Mouse (Mus musculus) yolk sac, embryonic 10.5 days (tissue): ENCODE results near the gene Prr15l.

ENCODE experiments used
- DNase-seq: peaks from one replicate; pipeline ENCODE4 v3.0.0-alpha.2; 2017; ENCODE audit warnings: low spot score

Prr15l gene

GRCm38 (mm10) chr11:96919003-96919402 lies 8.9 kb upstream of the Prr15l start:
- no peak for DNase-seq

GRCm38 (mm10) chr11:96924861-96925260 lies 3.0 kb upstream of the Prr15l start:
- DNase-seq = no peak

DNA sequence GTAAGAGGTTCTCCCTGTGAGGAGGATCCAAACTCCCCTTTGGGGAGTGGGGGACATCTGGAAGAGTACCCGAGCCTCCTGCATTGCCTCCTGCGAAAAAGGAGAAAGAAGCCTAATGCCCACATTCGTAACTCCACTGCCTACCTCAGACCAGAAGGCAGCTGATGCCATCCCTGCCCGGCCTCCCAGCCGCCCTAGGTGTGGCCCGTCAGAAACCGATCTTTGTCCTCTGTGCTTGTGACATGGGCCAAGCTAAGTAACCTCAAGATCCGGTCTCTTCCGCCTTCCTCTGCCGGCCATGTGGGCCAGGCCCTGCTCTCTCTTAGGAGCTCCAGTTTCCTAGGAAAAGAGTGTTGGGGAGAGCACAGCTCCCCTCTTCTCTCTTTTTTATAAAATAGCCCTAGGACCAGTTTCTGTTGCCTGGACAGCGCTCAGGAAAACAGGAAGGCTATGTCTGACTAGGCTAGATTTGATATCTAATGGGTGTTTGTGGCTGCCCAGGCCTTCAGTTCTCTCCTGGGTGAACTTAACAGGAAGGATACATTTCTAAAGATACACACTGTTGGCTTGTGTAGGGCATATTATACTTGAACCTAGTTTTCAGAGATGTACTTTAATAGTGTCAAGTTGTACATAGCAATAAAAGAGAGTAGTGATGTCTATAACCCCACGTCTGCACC lies 2.3 kb upstream of the Prr15l start:
- no peak for DNase-seq

GRCm38 (mm10) chr11:96926587-96926986 lies 1.3 kb upstream of the Prr15l start:
- DNase-seq = no peak

DNA sequence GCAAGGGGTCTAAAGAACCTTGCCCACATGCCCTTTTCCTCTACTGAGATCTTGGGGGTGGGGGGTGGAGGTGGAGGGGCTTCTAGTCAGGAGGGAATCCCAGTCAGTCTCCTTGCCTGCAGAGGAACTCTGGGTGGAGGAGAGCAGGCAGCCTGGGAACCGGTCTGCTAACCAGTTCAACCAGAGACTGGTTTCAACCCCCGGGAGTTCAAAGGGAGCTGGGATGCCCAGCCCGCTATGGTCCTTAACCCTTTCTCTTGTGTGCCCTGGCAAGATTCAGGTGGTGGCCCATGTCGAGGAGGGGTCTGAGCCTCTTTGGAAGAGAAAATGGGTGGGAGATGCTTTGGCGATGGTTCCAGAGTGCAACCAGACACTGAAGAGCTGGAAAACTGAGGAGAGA lies 787 bp downstream of the Prr15l start:
- DNase-seq = no peak

- no peak for DNase-seq
Measured at GRCm38 (mm10) chr11:96929096-96929765, 1.3 kb downstream of the Prr15l start.

- no peak for DNase-seq
Measured at GRCm38 (mm10) chr11:96929766-96930331, 1.9 kb downstream of the Prr15l start.

DNA sequence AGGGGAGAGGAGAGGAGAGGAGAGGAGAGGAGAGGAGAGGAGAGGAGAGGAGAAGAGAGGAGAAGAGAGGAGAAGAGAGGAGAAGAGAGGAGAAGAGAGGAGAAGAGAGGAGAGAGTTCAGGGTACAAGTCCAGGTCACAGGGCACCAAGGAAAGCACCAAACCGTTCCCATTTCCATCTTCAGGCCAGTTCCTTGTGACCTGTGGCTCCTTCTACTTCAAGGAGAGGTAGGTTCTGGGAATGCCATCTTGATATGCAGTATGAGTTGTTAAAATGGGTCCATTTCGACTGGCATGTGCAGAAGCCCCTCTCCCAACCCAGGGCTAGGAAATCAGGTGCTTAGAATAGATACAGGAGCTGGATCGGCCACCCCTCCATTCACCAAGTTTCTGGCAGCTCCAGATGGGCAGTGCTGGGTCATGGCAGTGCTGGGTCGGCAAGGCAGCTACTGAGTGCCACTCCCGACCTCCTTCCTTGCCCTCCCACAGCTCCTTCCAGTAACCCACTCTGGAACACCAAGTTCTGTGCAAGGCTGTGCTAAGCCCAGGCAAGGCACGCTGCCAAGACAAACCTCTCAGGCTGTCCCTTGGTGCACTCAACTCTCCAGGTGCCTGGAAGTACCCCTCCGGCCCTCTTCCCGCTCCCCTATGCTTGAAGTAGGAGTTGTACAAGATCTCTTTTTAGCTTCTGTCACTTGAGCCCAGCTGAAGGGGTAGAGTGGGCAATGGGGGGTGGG lies 3.6 kb downstream of the Prr15l start:
- DNase-seq = no peak

DNA sequence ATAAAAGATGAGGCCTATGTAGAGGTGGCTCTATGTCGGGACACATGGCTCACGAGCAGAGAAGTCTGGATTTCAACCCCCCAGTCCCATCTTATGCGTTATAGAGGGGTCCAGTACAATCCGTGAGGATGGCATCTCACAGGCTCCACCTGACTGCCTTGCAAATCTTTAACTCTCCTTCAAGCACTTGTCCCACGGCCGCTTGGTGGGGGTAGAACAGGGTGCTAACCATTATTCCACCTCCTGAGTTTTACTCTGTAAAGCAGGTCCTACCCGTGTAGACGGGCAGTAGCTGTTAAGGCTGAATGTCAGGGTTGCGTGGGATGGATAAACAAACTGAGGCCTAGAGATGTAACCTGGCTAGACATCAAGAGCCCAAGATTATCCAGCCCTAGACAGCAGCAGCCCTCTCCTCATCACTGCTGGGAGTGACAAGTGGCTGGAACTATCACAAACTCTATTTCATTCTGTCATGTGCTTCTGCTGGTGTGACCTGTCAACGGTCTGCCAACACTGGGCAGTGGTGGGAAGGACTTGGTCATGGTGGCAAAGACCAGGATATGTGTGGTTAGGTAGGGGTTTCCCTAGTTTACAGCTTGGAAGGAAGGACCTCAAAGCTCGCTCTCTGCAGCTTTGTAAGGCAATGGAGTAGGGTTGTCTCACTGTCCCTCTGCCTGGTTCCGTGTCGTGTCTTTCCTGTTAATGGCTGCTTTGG lies 5.8 kb downstream of the Prr15l start:
- DNase-seq = no peak

DNA sequence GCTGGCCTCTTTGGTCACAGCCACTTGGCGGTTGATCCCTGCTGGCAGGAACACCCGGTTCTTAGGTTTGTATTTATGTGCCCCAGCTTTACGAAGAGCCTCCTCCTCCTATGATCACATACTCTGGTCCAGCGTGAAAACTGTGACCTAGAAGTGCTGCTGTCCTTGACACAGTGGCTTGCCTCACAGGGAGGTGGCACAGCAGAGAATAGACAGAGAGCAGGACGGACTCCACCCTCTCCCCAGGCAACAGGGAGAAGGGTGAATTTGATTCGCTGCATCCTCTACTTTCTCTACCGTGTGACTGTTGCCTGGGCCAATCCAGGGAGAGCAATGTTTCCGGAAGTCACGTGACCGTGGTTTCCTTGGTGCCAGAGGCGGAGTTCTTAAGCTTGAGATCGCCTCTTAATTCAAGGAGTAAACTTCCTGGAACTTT lies 7.0 kb downstream of the Prr15l start:
- DNase-seq = peak; percentile 90

DNA sequence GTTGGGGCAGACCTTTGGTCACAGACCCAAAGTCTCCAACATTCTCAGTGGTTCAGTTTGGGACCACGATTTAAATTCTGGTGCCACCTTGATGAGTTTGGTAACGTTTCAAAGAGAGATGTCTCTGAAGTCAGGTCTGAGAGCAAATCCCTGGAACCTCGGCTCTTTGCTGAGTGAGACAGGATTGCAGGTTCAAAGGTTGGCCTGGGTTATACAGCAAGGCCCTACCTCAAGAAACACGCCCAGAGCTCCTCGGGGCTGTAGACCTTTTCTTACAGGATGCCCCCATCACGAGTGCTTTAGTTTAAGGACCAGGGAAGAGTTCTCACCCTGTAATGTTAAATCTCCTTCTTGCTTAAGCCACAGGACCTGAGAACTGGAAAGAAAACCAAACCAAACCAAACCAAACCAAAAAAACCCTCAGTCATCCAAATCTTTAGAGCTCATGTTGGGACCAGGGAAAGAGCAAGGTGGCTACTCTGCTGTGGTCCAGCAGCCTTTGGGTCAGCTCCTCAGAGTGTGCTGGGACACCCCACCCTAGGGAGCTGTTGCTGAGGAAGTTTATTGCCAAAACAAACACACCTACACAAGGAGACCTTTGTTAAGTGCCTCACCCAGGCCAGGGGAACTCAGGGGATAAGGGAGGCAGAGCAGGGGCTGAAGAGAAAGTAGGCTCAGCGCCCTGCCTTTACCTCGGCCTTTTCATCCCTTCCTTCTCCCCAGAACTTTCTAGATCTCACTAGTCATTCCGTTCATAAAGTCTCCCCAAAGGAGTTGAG lies 8.2 kb downstream of the Prr15l start:
- DNase-seq = peak; percentile 56

DNA sequence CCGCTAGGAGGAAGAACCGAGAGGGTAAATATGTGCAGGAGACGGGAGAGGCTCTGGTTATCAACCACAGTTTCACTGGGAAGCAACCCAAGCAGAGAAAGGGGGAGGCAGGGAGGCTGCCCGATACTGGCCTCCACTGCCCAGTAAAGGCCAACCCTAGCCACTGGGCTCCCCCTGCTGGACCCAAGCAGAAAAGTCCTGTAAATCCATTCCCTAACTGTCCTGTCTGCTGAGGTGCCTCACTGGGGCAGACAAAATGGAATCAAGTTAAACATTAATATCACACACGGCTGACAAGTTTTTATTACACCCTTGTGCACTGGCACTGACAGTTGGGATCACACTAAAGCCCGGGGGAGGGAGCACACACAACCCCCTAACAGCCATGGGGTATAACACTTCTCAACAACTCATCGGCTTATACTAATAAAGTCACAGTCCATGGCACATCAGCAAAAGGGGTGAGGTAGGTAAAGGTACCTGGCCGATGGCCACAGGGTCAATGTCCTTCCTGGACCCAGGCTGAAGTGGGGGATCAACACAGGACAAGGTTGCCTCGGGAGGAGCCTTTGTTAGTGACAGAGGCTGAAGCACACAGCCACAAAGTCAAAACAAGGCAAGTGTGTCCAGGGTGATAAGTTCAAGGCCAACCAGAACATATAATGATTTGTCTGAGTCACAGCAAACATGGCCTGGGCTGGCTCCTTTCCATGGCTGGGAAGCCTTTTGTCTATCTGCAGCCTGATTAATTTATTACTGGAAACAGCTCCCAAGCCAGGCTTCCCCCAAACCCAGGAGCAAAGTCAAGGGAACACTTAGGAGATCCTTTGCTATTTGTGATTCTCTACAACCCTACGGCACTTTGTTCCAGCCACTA lies 9.9 kb downstream of the Prr15l start:
- DNase-seq = peak; percentile 79

- no peak for DNase-seq
Measured at GRCm38 (mm10) chr11:96938426-96938800, 10.5 kb downstream of the Prr15l start.

GRCm38 (mm10) chr11:96940578-96941465 lies 12.9 kb downstream of the Prr15l start:
- no peak for DNase-seq

DNA sequence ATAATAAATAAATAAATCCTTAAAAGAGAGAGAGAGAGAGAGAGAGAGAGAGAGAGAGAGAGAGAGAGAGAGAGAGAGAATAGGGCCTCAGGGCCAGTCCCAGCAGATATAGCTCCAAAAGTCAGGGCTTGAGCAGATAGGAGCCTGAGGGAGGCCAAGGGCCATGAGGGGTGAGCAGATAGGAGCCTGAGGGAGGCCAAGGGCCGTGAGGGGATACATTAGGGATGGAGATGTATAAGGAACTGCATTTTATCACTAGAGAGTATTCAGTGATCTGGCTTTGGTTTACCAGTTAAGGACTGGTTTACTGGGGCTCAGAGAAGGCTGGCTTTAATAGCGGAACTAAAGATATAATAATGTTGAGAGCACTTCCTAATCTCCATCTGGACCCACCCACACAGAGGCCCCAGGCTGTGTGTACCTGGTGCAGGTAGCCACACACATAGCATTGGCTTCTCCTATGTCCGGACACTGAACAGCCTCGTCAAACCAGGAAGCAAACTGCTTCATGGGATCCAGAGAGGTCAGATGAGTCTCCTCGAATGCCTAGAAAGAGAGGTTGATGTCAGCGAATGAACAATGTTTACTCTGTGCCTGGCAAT lies 14.2 kb downstream of the Prr15l start:
- no peak for DNase-seq

- DNase-seq = peak; percentile 95
Measured at GRCm38 (mm10) chr11:96943746-96944304, 15.9 kb downstream of the Prr15l start, which contains the start of gene Pnpo. Gene Pnpo (minus strand): TSS chr11:96943986.

DNA sequence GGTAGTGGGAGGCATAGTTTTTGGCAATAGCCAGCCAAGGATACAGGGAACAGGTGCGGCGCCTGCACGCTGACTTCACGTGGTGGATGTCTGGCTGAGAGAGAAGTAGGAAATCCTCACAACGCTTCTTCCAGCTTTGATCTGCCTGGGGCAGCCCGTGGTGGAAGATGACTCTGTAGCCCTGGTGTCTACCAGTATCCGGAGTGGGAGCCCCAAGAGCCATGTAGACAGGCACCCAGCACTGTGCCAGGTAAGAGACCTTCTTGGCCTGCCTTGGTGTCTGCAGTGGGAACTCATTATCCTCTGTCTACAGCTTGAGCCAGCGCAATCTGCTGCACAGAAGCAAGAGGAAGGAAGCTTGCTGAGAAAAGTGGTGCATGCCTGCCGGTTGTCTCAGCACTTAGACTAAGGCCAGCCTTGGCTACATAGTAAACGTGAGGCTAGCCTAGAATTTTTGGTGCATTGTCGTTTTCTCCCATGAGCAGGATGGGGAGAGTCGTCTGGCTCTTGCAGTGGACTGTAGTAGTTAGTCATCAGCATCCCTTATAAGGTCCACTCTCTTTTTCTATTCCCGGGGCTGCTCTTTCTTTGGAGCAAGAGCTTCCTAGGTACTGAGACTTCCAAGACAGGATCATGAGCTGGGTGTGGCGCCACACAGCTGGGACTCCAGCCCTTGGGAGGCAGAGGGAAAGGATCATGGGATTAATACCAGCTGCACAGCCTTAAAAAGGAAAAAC lies 17.1 kb downstream of the Prr15l start:
- no peak for DNase-seq

DNA sequence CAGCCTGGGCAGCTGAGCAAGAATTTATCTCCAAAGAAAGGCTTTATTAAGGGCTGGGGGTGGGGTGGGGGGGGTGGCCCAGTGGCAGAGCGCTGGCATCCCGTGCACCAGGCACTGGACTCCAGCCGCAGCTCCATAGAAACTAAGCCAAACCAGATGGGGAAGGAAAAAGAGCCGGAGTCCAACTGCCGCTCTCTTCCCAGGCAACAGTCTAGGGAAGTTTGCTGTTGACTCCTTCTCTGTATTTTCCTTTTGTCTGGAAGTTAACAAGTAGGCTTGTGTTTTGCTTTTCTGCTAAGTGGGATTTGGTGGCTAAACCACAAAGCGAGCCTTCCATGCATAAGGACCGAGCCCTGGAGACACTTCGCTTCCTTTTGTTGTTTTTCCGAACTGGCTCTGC lies 18.6 kb downstream of the Prr15l start:
- no peak for DNase-seq
